Mouse (Mus musculus) hindbrain, embryonic 14.5 days (tissue): ENCODE measurements around the gene Cops4. TPM values are rescaled to one million over a fixed set of nuclear protein-coding genes. Genes with fewer than 3 reads are reported as not detected.

Experiments used
- ATAC-seq: fragments of 200-750 bp; cut with Nextera tagmentation; 2 replicates; pipeline ENCODE4 v1.8.0; 2017; ENCODE audit warnings: moderate number of reproducible peaks, mild to moderate bottlenecking, moderate TSS enrichment, moderate library complexity; ENCODE audit not compliant: low FRiP score
- DNase-seq: peaks from one replicate; pipeline ENCODE4 v3.0.0-alpha.2; 2015; ENCODE audit warnings: low spot score
- H3K27ac ChIP-seq: fragments of 300-500 bp; sonication (generic); 2 replicates; pipeline ENCODE4 v1.5.1; 2014; ENCODE audit warnings: mild to moderate bottlenecking, moderate library complexity
- H3K27me3 ChIP-seq: fragments of 300-500 bp; sonication (generic); 2 replicates; pipeline ENCODE4 v1.6.1; 2014; ENCODE audit warnings: mild to moderate bottlenecking, low read length, mixed read lengths; ENCODE audit not compliant: control insufficient read depth, insufficient read depth
- H3K36me3 ChIP-seq: fragments of 300-500 bp; sonication (generic); replicated peaks from 2 replicates; pipeline ENCODE4 v1.6.1; 2014; ENCODE audit not compliant: control insufficient read depth, insufficient read depth
- H3K4me1 ChIP-seq: fragments of 300-500 bp; sonication (generic); replicated peaks from 2 replicates; pipeline ENCODE4 v1.6.1; 2014; ENCODE audit warnings: antibody characterized with exemption, low read length, mixed read lengths; ENCODE audit not compliant: control insufficient read depth, insufficient read depth
- H3K4me2 ChIP-seq: fragments of 300-500 bp; sonication (generic); replicated peaks from 2 replicates; pipeline ENCODE4 v1.6.1; 2014; ENCODE audit warnings: mild to moderate bottlenecking, moderate library complexity
- H3K4me3 ChIP-seq: fragments of 300-500 bp; sonication (generic); replicated peaks from 2 replicates; pipeline ENCODE4 v1.5.1; 2014; ENCODE audit warnings: mild to moderate bottlenecking, low read length
- H3K9ac ChIP-seq: fragments of 300-500 bp; sonication (generic); 2 replicates; pipeline ENCODE4 v1.6.1; 2014
- H3K9me3 ChIP-seq: fragments of 300-500 bp; sonication (generic); 2 replicates; pipeline ENCODE4 v1.6.1; 2016; ENCODE audit warnings: low read length; ENCODE audit not compliant: control insufficient read depth
- WGBS: fragments of 180-500 bp; shearing (Covaris S2); extraction: QIAGEN DNeasy Blood & Tissue Kit; methylation state at CpG from one replicate; pipeline ENCODE4 v1.1.7; 2014; 5-methylcytosine and 5-hydroxymethylcytosine counted together
- polyA plus RNA-seq: library from polyadenylated mRNA; unstranded; fragments of >200 nt; fragmentation: Nextera tagmentation; extraction: Ambion mirVana; gene quantifications from 2 replicates; pipeline ENCODE4 v1.2.1, GENCODE M21; 2014

The Cops4 gene
- polyA plus RNA-seq, 1 experiment from 2014 or later = 189 TPM

- H3K4me1 ChIP-seq = peaks cover 20% of the 10 kb centered on the region
- no peak overlapping the region for H3K27ac ChIP-seq
- DNase-seq = no peak
- WGBS = 29% methylated on average over 2 of the region's 2 CpGs
- no peaks in the 10 kb centered on the region for H3K27me3 ChIP-seq
- H3K9ac ChIP-seq = 0 out of 2 replicates have a peak overlapping the region, but pooled peaks have one; percentile 51
- ATAC-seq = no peak
- H3K4me3 ChIP-seq = peak overlapping the region; percentile 48
- H3K9me3 ChIP-seq = no peaks in the 10 kb centered on the region
- no peaks in the 10 kb centered on the region for H3K36me3 ChIP-seq
- peak overlapping the region; percentile 77 for H3K4me2 ChIP-seq
Observed at GRCm38 (mm10) chr5:100499243-100499642, 18.9 kb upstream of the Cops4 start.

- H3K36me3 ChIP-seq = no peaks in the 10 kb centered on the region
- peak overlapping the region; percentile 48 for H3K4me3 ChIP-seq
- no peaks in the 10 kb centered on the region for H3K27me3 ChIP-seq
- H3K27ac ChIP-seq = peak overlapping the region; percentile 27; the same call in 1 of the 2 replicates
- H3K9ac ChIP-seq = peak overlapping the region; percentile 51
- H3K4me1 ChIP-seq = peaks cover 20% of the 10 kb centered on the region
- under 1% methylated on average over 32 of the region's 41 CpGs for WGBS
- peak; percentile 46 for DNase-seq
- H3K4me2 ChIP-seq = peak overlapping the region; percentile 77
- ATAC-seq = peak; percentile 13; the same call in 1 of the 2 replicates
- H3K9me3 ChIP-seq = no peaks in the 10 kb centered on the region
Observed at GRCm38 (mm10) chr5:100499831-100500304, 18.2 kb upstream of the Cops4 start.

GRCm38 (mm10) chr5:100500458-100500961 lies 17.6 kb upstream of the Cops4 start, which contains the start of gene Lin54:
Gene Lin54, minus strand, starts transcription at chr5:100500639.
- no peaks in the 10 kb centered on the region for H3K36me3 ChIP-seq
- H3K4me1 ChIP-seq = peaks cover 20% of the 10 kb centered on the region
- H3K27ac ChIP-seq = peak within 1 kb of the TSS; percentile 29
- peak within 1 kb of the TSS; percentile 48 for H3K4me3 ChIP-seq
- H3K9me3 ChIP-seq = no peaks in the 10 kb centered on the region
- ATAC-seq = peak; percentile 94
- WGBS = 1% methylated on average over 46 of the region's 60 CpGs
- H3K27me3 ChIP-seq = no peaks in the 10 kb centered on the region
- peak within 1 kb of the TSS; percentile 77 for H3K4me2 ChIP-seq
- DNase-seq = peak; percentile 87
- peak within 1 kb of the TSS; percentile 51 for H3K9ac ChIP-seq

- H3K36me3 ChIP-seq = no peaks in the 10 kb centered on the region
- 83% methylated on average over 4 of the region's 4 CpGs for WGBS
- no peaks in the 10 kb centered on the region for H3K27me3 ChIP-seq
- peaks cover 20% of the 10 kb centered on the region for H3K4me1 ChIP-seq
- no peak overlapping the region for H3K9ac ChIP-seq
- ATAC-seq = no peak
- peak overlapping the region; percentile 77 for H3K4me2 ChIP-seq
- no peak overlapping the region for H3K4me3 ChIP-seq
- no peak for DNase-seq
- no peaks in the 10 kb centered on the region for H3K9me3 ChIP-seq
- H3K27ac ChIP-seq = no peak overlapping the region
Observed at GRCm38 (mm10) chr5:100501267-100501666, 16.8 kb upstream of the Cops4 start.

- no peaks in the 10 kb centered on the region for H3K27me3 ChIP-seq
- H3K9ac ChIP-seq = no peak overlapping the region
- no peaks in the 10 kb centered on the region for H3K36me3 ChIP-seq
- 83% methylated on average over 11 of the region's 11 CpGs for WGBS
- H3K4me1 ChIP-seq = no peaks in the 10 kb centered on the region
- H3K4me3 ChIP-seq = no peak overlapping the region
- no peak overlapping the region for H3K4me2 ChIP-seq
- ATAC-seq = no peak
- H3K27ac ChIP-seq = no peak overlapping the region
- no peak for DNase-seq
- H3K9me3 ChIP-seq = no peaks in the 10 kb centered on the region
Observed at GRCm38 (mm10) chr5:100509247-100509646, 8.9 kb upstream of the Cops4 start.

- Histone ChIP-seq H3K4me1 (peaks cover 4% of the 10 kb centered on the region), H3K4me2 (no peak overlapping the region), H3K27ac (no peak overlapping the region), H3K36me3 (no peaks in the 10 kb centered on the region), H3K9ac (no peak overlapping the region), H3K27me3 (no peaks in the 10 kb centered on the region), H3K4me3 (no peak overlapping the region), H3K9me3 (no peaks in the 10 kb centered on the region)
- ATAC-seq = no peak
- DNase-seq = no peak
Observed at GRCm38 (mm10) chr5:100512576-100512975, 5.5 kb upstream of the Cops4 start.

- peak overlapping the region; percentile 84; the same call in 1 of the 2 replicates for H3K27ac ChIP-seq
- peak overlapping the region; percentile 79 for H3K4me3 ChIP-seq
- peaks cover 11% of the 10 kb centered on the region; the same call in 1 of the 2 replicates for H3K36me3 ChIP-seq
- WGBS = 12% methylated on average over 5 of the region's 5 CpGs
- peaks cover 23% of the 10 kb centered on the region for H3K4me1 ChIP-seq
- no peaks in the 10 kb centered on the region for H3K9me3 ChIP-seq
- peak overlapping the region; percentile 89 for H3K4me2 ChIP-seq
- DNase-seq = no peak
- ATAC-seq = no peak
- H3K27me3 ChIP-seq = no peaks in the 10 kb centered on the region
- peak overlapping the region; percentile 83 for H3K9ac ChIP-seq
Observed at GRCm38 (mm10) chr5:100519027-100519411, 910 bp downstream of the Cops4 start.

GRCm38 (mm10) chr5:100520223-100520622 lies 2.1 kb downstream of the Cops4 start:
- H3K4me3 ChIP-seq = no peak overlapping the region
- peaks cover 23% of the 10 kb centered on the region for H3K4me1 ChIP-seq
- no peak for ATAC-seq
- peak overlapping the region; percentile 15; the same call in 1 of the 2 replicates for H3K4me2 ChIP-seq
- WGBS = 94% methylated on average over 2 of the region's 2 CpGs
- no peak for DNase-seq
- peaks cover 11% of the 10 kb centered on the region; the same call in 1 of the 2 replicates for H3K36me3 ChIP-seq
- no peak overlapping the region for H3K9ac ChIP-seq
- H3K27me3 ChIP-seq = no peaks in the 10 kb centered on the region
- H3K27ac ChIP-seq = no peak overlapping the region
- no peaks in the 10 kb centered on the region for H3K9me3 ChIP-seq

- peaks cover 25% of the 10 kb centered on the region for H3K36me3 ChIP-seq
- no peak overlapping the region for H3K4me2 ChIP-seq
- H3K27ac ChIP-seq = no peak overlapping the region
- H3K4me3 ChIP-seq = no peak overlapping the region
- 100% methylated on average over 1 of the region's 1 CpGs for WGBS
- H3K9ac ChIP-seq = no peak overlapping the region
- no peak for DNase-seq
- H3K9me3 ChIP-seq = no peaks in the 10 kb centered on the region
- H3K4me1 ChIP-seq = peaks cover 18% of the 10 kb centered on the region
- no peak for ATAC-seq
- no peaks in the 10 kb centered on the region for H3K27me3 ChIP-seq
Observed at GRCm38 (mm10) chr5:100523331-100523730, 5.2 kb downstream of the Cops4 start.
